Mouse (Mus musculus): ENCODE results near the gene Zmym3. TPM values are rescaled to one million over a fixed set of nuclear protein-coding genes. Genes with fewer than 3 reads are reported as not detected.

The Zmym3 gene
- polyA plus RNA-seq (2015; fragmentation: Nextera tagmentation; extraction: Ambion mirVana), result 16.9 and 19.1 TPM in 2 replicates

DNA sequence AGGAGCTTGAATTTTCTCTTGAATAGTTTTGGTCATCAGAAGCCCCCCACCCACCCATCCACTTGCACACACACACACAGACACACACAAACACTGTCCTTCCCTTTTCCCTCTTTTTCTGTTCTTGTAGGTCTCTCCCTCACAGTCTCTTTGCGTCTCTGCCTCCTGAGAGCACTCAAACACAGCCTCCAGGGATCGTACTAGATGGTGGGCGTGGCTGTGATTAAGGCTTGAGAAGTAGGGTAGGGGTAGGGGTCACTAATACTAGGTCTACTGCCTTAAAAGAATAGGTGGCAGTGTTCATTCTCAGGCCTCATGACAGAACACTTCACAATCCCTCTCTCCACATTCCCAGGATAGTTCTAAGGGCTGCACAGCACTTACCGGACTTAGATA is at the start of gene Zmym3:
Zmym3 (minus strand) TSS at position 150 of the 396 bp plus-strand sequence.
- peak within 1 kb of the TSS; percentile 57 for H3K4me3 ChIP-seq (replicated peaks; ENCODE audit: low read depth, low read length)
- WGBS, result 36% methylated on average over 4 of the region's 4 CpGs
- H3K9ac ChIP-seq (ENCODE audit: low read depth, low read length), result peak within 1 kb of the TSS; percentile 72
- H3K4me1 ChIP-seq (replicated peaks; ENCODE audit: insufficient read depth, low read length), result no peaks in the 10 kb centered on the region
- no peaks in the 10 kb centered on the region for H3K36me3 ChIP-seq (ENCODE audit: insufficient read depth, low read length)
- H3K4me2 ChIP-seq (ENCODE audit: low read length), result peak within 1 kb of the TSS; percentile 65
- no peaks in the 10 kb centered on the region for H3K9me3 ChIP-seq (replicated peaks; ENCODE audit: low read length)
- DNase-seq (ENCODE audit: low spot score) (no peak), ATAC-seq (replicated peaks; ENCODE audit: low FRiP score, low read depth) (no peak; the same call in 1 of the 2 replicates)
- no peak within 1 kb of the TSS; the same call in 1 of the 2 replicates for H3K27ac ChIP-seq
- no peak for TF ChIP-seq CTCF (IDR thresholded peaks at IDR 0.05; ENCODE audit: low read depth)
- no peaks in the 10 kb centered on the region for H3K27me3 ChIP-seq (ENCODE audit: insufficient read depth, low read length)

DNA sequence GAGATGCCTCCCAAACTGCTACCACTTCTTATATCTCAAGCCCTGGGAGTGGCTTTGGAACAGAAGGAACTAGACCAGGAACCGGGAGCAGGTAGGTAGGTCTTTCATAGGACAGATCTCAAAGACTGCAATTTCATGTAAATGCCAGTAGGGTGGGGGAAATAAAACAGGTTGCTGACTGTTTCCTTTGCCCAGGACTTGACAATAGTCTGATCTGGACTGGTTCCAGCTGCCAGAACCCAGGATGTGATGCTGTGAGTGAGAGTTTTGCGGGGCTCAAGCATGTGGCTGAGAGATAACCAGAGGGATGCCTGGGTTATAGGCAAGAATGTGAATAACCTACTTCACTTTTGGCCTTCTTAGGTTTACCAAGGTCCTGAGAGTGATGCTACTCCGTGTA is 30.9 kb upstream of the Zmym3 start:
- Histone ChIP-seq H3K9ac (ENCODE audit: low read depth, low read length) (no peak overlapping the region), H3K27me3 (ENCODE audit: insufficient read depth, low read length) (no peaks in the 10 kb centered on the region), H3K36me3 (ENCODE audit: insufficient read depth, low read length) (no peaks in the 10 kb centered on the region), H3K4me1 (replicated peaks; ENCODE audit: insufficient read depth, low read length) (no peaks in the 10 kb centered on the region), H3K4me2 (ENCODE audit: low read length) (no peak overlapping the region), H3K27ac (no peak overlapping the region), H3K9me3 (replicated peaks; ENCODE audit: low read length) (no peaks in the 10 kb centered on the region), H3K4me3 (replicated peaks; ENCODE audit: low read depth, low read length) (no peak overlapping the region)
- 86% methylated on average over 3 of the region's 3 CpGs for WGBS
- no peak for TF ChIP-seq CTCF (IDR thresholded peaks at IDR 0.05; ENCODE audit: low read depth)
- ATAC-seq (replicated peaks; ENCODE audit: low FRiP score, low read depth), result no peak
- DNase-seq (ENCODE audit: low spot score), result no peak

DNA sequence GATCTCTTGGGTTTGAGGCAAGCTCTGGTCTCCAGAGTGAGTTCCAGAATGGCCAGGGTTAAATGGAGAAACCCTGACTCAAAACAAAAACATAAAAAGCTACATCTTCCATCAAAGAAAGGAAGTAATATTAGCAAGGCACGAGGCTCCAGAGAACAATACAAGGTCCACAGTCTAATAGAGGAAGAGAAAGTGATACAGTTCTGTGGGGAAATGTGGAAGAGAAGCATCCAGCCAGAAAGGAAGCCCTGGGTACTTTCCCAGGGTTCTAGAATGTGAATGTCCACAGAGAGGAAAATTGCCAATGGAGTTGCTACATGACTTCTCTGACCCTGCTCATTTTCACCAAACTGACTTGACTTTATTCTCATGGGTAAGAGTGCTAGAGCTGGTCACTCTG is 30.5 kb upstream of the Zmym3 start:
- Histone ChIP-seq H3K4me2 (ENCODE audit: low read length) (no peak overlapping the region), H3K4me3 (replicated peaks; ENCODE audit: low read depth, low read length) (no peak overlapping the region), H3K9me3 (replicated peaks; ENCODE audit: low read length) (no peaks in the 10 kb centered on the region), H3K36me3 (ENCODE audit: insufficient read depth, low read length) (no peaks in the 10 kb centered on the region), H3K4me1 (replicated peaks; ENCODE audit: insufficient read depth, low read length) (no peaks in the 10 kb centered on the region), H3K27me3 (ENCODE audit: insufficient read depth, low read length) (no peaks in the 10 kb centered on the region), H3K9ac (ENCODE audit: low read depth, low read length) (no peak overlapping the region), H3K27ac (no peak overlapping the region)
- WGBS, result 44% methylated on average over 1 of the region's 1 CpGs
- TF ChIP-seq CTCF (IDR thresholded peaks at IDR 0.05; ENCODE audit: low read depth), result no peak
- ATAC-seq (replicated peaks; ENCODE audit: low FRiP score, low read depth) (no peak), DNase-seq (ENCODE audit: low spot score) (no peak)

DNA sequence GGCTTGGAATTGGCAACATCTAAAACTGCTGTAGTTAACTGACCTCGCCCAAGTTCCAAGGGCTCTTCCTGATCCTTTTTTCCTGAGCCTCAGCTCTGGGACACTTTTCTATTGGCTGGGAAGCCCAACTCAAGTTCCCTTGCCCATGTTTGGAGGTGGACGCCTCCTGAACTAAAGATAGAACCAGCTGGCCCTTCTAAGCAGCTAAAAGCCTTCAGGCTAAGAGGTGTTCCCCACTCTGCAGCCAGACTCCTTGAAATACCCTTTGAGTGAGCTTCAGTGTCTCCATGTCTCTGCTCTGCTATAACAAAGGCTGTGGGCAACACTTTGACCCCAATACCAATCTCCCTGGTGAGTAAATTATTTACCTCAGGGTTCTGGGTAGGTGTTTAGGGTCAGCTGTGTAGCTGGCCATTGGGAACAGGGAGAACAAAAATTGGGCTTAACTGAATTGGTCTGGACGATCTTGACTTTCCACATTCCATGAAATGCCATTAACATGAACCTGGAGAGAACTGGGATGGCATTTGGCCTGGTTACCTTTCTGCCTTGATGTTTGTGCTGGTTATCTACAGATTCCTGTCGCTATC is 28.3 kb upstream of the Zmym3 start, which contains the start of gene Itgb1bp2:
Itgb1bp2 (plus strand) TSS at position 203 of the 590 bp plus-strand sequence.
- H3K27ac ChIP-seq, result no peak within 1 kb of the TSS
- TF ChIP-seq CTCF (IDR thresholded peaks at IDR 0.05; ENCODE audit: low read depth), result no peak
- 0 out of 2 replicates have a peak, but pooled peaks cover 1% of the 10 kb centered on the region for H3K36me3 ChIP-seq (ENCODE audit: insufficient read depth, low read length)
- no peak within 1 kb of the TSS for H3K9ac ChIP-seq (ENCODE audit: low read depth, low read length)
- H3K4me1 ChIP-seq (replicated peaks; ENCODE audit: insufficient read depth, low read length), result no peaks in the 10 kb centered on the region
- no peaks in the 10 kb centered on the region for H3K9me3 ChIP-seq (replicated peaks; ENCODE audit: low read length)
- H3K27me3 ChIP-seq (ENCODE audit: insufficient read depth, low read length), result no peaks in the 10 kb centered on the region
- 68% methylated on average over 4 of the region's 4 CpGs for WGBS
- H3K4me2 ChIP-seq (ENCODE audit: low read length), result no peak within 1 kb of the TSS
- no peak within 1 kb of the TSS for H3K4me3 ChIP-seq (replicated peaks; ENCODE audit: low read depth, low read length)
- no peak for DNase-seq (ENCODE audit: low spot score)
- no peak for ATAC-seq (replicated peaks; ENCODE audit: low FRiP score, low read depth)

DNA sequence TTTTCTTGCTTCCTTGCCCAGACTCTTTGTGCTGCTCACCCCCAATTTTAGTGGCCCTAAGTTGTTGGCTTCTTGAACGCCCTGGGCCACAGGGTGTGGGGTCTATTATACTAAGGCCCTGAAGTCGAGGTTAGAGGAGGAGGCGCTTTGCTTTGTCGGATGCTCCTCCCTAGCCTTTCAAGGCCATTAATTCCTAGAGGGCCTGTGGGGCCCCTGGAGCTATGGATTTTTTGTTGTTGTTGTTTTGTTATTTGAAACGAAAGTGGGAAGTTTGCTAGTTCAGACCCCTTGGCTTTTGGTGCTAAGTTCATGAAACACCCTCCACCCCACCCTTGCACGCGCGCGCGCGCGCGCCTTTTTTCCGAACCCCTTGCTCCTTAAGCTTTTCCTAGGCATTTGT is 9.3 kb upstream of the Zmym3 start:
- 42% methylated on average over 14 of the region's 14 CpGs for WGBS

DNA sequence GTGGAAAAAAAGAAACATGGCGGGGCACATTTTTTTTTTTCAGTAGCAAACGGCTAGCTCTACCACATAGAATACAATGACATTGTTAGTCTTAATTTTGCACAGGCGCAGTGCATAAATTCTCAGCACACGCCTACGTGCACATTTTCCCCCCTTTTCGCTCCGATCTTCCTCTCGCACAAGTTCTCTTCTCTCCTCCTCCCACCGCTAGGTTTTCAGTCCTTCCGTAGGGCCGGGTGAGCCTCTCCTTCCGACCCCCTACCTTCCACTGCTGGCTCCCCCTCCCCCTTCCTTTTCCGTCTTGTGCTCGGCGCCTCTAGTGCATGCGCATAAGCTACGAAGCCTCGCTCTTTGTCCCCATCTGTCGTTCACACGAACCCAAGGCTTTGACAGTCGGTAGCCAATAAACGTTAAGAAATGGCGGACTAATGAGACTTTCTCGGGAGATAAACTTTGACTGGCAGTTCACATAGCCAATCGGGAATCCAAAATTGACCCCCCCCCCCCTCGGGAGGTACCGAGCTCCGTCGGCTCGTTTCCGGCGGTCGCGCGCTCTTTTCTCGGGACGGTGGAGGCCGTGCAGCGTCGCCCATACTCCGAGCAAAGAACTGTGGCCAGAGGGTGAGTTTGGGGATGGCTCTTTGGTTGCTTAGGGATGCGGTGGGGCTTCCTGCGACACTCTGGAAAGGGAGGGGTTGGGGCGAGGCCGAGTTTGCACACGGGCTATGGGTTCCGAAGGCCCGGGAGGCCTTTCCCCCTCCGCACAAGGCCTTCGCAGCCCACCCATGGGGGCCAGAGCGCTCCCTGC is 8.7 kb upstream of the Zmym3 start, which contains the start of gene Nono:
Nono (plus strand) TSS at position 177 of the 808 bp plus-strand sequence.
- no peaks in the 10 kb centered on the region for H3K36me3 ChIP-seq (ENCODE audit: insufficient read depth, low read length)
- ATAC-seq (replicated peaks; ENCODE audit: low FRiP score, low read depth) (peak; percentile 95), DNase-seq (ENCODE audit: low spot score) (peak; percentile 97)
- H3K27me3 ChIP-seq (ENCODE audit: insufficient read depth, low read length), result no peaks in the 10 kb centered on the region
- peak within 1 kb of the TSS; percentile 58 for H3K4me2 ChIP-seq (ENCODE audit: low read length)
- H3K4me1 ChIP-seq (replicated peaks; ENCODE audit: insufficient read depth, low read length), result no peaks in the 10 kb centered on the region
- peak within 1 kb of the TSS; percentile 94 for H3K27ac ChIP-seq
- no peaks in the 10 kb centered on the region for H3K9me3 ChIP-seq (replicated peaks; ENCODE audit: low read length)
- H3K9ac ChIP-seq (ENCODE audit: low read depth, low read length), result peak within 1 kb of the TSS; percentile 82
- H3K4me3 ChIP-seq (replicated peaks; ENCODE audit: low read depth, low read length), result peak within 1 kb of the TSS; percentile 67
- peak; percentile 40 for TF ChIP-seq CTCF (IDR thresholded peaks at IDR 0.05; ENCODE audit: low read depth)
- WGBS, result 31% methylated on average over 51 of the region's 51 CpGs

More for the DNA sequence above, 9.3 kb upstream of the Zmym3 start:
- Histone ChIP-seq H3K27ac (peak overlapping the region; percentile 94), H3K4me1 (replicated peaks; ENCODE audit: insufficient read depth, low read length) (no peaks in the 10 kb centered on the region), H3K9me3 (replicated peaks; ENCODE audit: low read length) (no peaks in the 10 kb centered on the region), H3K4me2 (ENCODE audit: low read length) (peak overlapping the region; percentile 58), H3K9ac (ENCODE audit: low read depth, low read length) (peak overlapping the region; percentile 82), H3K27me3 (ENCODE audit: insufficient read depth, low read length) (no peaks in the 10 kb centered on the region), H3K4me3 (replicated peaks; ENCODE audit: low read depth, low read length) (peak overlapping the region; percentile 67), H3K36me3 (ENCODE audit: insufficient read depth, low read length) (no peaks in the 10 kb centered on the region)
- no peak for TF ChIP-seq CTCF (IDR thresholded peaks at IDR 0.05; ENCODE audit: low read depth)
- DNase-seq (ENCODE audit: low spot score) (peak; percentile 53), ATAC-seq (replicated peaks; ENCODE audit: low FRiP score, low read depth) (peak; percentile 50)

Measured in kidney, postnatal 0 days (tissue).